Mouse (Mus musculus) retina, postnatal 7 days (tissue): ENCODE data around the gene Krtap14.
A peak's percentile ranks its signal among the peaks of the same experiment; 100 is the strongest.

ENCODE experiments used
- DNase-seq: peaks from one replicate; pipeline ENCODE4 v3.0.0-alpha.2; 2012; ENCODE audit warnings: low read depth, low spot score

Krtap14 gene

DNA sequence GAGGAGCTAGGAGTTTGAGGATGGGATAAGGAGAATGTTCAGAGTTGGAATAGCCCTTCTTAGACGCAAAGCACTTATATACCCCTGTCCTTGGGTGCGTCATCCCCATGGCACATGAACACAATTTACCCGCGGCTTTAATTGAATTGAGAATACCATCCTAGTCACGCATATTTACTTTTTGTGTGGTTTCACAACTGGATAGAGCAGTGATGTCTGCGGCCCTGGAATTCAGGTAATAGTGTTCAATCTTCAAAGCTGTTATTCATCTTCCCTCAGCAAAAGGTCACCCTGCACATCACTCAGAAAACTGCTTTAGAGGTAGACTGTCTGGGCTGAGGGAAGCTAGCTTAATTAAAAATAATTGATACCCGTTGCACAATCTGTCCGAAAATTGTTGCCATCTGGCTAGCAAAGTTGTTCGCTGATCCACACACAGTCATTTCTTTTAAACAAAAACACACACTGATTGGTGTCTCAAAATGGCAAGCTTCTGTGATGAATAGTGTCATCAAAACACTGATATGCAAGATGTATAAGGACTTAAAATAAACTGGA lies at the start of gene Krtap14:
TSS of gene Krtap14 (minus strand) at position 51 of the 558 bp plus-strand sequence.
- DNase-seq, result no peak

DNA sequence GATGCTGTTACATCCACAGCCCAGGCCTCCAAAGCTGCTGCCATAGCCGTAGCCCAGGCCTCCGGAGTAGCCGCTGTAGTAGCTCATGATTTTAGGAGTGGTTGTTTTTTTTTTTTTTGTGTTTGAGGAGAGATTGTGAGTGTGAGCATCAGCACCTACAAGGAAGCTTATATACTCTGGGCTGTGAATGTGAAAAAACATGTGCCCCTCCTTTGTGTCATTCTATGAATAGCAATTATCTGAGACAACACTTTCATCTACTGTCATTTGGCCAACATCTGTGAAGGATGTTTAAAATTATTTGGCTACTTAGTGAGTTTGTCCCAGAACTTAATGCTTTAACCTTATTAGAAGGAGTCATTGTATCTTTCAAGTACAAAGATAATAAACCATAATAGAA lies 48.2 kb upstream of the Krtap14 start, which contains the start of gene Krtap19-2:
TSS of gene Krtap19-2 (minus strand) at position 101 of the 400 bp plus-strand sequence.
- no peak for DNase-seq

DNA sequence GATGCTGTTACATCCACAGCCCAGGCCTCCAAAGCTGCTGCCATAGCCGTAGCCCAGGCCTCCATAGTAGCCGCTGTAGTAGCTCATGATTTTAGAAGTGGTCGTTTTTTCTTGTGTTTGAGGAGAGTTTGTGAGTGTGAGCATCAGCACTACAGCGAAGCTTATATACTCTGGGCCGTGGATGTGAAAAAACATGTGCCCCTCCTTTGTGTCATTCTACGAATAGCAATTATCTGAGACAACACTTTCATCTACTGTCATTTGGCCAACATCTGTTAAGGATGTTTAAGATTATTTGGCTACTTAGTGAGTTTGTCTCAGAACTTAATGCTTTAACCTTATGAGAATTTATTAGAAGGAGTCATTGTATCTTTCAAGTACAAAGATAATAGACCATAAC lies 43.4 kb upstream of the Krtap14 start, which contains the start of gene Krtap19-1:
TSS of gene Krtap19-1 (minus strand) at position 101 of the 400 bp plus-strand sequence.
- DNase-seq, result no peak

DNA sequence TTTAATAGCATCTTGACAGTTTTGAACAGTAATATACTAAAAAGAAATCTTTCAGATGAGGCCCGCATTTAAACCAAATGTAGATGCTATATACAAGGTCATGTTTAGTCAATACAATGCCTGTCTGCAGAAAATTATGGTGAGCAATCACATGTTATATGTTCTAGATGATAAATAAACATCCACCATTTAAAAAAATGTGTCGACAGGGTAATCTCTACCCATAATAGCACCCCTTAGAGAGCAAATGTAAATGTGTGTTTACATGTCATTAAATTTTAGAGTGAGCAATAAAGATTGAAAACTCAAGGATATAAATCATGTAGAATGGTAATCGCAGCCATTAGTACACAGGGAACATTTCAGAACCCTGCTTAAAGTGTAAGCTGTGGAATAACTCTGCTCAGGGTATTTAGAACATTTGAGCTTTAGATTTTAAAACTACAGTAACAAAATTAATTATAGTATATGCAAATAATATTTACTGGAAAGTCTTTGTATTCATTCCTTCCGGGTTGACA lies 39.0 kb upstream of the Krtap14 start:
- no peak for DNase-seq

DNA sequence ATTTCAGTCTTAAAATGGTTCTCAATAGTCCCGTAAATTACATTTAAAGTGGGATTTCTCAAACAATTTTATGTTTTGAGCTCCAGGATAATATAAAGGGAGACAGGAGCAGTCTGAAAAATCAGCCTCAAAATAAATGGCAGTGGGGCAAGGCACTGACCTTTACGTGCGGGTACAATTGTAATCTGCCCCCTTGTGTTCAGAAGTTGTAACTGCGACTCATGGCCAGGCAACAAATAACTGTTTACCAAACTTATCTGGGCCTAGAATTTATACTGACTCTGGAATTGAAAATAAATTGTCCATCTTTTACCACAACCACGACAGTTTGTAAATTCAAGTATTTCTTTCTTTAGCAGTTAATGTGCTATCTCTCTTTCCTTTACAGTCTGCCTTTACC lies 25.5 kb upstream of the Krtap14 start:
- peak; percentile 5 for DNase-seq

DNA sequence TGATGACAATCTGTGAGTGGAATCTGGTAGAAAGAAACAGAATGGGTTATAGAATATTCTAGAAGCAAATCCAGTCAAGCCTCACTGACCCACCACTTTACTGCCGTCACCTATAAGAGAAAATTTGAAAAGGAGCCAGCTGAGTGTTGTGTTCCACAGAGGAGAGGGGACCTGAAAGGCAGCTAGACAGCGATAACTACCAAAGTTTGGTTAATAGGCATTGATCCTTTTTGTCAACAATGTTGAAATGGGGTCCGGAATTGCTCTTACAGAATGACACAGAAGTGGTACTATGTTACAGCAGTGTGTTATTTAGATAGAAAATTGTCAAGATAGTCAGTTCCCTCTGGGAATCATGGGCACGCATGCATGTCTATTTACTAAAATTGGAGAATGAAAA lies 22.6 kb upstream of the Krtap14 start:
- no peak for DNase-seq

DNA sequence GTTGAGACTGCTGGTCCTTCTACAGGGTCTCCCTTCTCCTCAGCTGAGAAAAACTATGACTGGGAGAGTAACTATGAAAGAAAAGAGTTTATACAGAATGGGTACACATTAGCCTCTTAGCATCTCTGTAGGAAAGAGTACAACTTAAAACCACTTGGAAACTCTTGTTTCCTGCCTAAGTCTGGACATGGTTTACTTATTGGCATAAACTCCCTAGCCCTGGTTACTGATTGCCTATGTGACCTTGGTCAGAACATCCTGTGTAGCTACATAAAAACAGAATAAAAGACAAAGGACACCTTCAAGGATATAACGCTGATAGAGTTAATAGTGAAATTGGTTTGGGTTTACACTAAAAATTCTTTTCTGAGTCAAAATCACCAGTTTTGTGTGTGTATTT lies 21.4 kb upstream of the Krtap14 start:
- DNase-seq, result no peak

DNA sequence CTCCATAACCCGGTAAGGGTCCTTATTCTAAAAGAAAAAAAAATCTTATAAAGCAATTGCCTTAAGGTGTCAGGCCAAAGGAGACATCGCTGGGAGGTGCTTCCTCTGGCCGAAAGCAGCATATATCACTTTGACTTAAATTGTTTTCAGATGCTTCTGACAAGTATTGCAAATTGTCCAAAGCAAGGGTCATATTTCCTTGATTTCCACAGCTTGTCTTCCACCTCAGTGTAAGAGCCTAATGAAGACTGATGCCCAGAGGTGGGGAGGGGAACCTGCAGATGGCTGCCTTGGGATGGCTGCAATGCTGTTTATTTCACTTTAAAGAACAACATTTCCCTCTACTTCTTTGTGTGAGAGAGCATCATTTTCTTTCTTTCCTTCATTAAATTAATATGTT lies 1.0 kb upstream of the Krtap14 start:
- no peak for DNase-seq

DNA sequence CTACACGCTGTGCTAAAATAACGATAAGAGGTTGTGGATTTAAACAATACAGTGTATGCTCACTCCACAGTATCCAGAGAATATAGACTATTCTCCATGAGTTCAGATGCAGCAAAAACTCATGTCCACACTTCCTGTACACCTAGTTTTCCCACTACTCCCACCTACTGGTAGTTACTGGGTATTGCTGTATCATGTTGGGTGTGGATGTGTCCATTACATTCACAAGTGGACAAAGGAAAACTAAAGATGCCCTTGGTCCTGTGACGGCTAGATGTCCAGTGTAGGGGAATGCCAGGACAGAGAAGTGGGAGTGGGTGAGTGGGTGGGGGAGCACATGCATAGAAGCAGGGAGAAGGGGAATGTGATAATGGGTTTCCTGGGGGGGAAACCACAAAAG lies 2.2 kb downstream of the Krtap14 start:
- DNase-seq, result peak; percentile 6

DNA sequence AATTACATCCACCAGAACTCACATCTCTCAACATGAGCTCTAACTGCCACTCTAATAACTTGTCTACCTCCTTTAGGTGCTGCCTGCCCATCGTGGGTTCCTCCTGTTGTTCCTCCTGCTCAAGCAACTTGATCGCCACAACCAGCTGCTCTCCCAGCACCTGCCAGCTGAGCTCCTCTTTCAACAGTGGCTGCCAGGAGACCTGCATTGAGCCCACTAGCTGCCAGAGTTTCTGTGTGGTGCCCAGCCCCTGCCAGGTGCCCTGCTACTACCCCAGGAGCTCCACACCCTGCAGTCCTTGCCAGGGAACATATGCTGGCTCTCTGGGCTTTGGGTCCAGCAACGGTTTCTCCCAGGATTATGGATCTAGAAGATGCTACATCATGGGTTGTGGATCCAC lies 5.9 kb downstream of the Krtap14 start, which contains the start of gene Krtap15:
TSS of gene Krtap15 (plus strand) at position 150 of the 400 bp plus-strand sequence.
- DNase-seq, result no peak

DNA sequence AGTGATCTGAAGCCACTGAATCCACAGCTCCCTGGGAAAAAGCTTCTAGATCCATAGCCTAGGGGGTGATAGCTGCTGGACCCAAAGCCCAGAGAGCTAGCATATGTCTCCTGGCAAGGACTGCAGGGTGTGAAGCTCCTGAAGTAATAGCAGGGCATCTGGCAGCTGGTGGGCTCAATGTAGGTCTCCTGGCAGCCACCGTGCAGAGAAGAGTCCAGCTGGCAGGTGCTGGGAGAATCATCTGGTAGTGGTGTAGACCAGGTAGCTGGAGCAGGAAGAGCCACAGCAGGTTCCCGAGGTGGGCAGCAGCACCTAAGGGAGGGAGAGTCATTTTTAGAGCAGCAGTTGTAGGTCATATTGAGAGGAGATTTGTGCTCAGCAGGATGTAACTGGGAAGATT lies 14.1 kb downstream of the Krtap14 start, which contains the start of gene Gm20741:
TSS of gene Gm20741 (minus strand) at position 394 of the 400 bp plus-strand sequence.
- DNase-seq, result no peak

DNA sequence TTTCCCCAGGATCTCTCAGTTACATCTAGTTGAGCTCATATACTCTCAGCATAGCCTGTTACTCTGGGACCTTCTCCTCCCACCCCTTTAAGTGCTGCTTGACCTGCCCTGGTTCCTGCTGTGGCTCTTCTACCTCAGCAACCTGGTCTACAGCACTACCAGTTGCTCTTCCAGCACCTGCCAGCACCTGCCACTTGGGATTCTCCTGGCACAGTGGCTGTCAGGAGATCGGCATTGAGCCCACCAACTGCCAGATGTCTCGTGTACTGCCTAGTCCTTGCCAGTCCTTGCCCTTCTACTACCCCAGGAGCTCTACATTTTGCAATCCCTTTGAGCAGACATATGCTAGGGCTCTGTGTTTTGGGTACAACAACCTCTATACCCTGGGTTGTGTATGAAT lies 39.2 kb downstream of the Krtap14 start:
- no peak for DNase-seq

DNA sequence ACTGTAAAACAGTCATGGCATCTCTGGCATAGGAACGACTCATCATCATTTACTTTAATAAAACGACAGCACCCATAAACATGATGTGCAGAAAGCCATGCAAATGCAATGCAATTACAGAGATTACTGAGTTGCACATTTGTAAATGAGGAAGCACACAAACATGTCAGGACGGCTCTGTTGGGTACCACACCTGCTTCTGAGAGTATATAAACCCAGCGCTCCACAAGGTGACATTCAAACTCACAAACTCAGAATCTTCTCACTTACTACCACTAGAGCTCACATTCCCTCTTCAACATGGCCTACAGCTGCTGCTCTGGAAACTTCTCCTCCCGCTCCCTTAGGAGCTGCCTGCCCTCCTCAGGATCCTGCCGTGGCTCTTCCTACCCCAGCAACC lies 48.3 kb downstream of the Krtap14 start, which contains the start of gene Gm5965:
TSS of gene Gm5965 (plus strand) at position 301 of the 400 bp plus-strand sequence.
- DNase-seq, result no peak

DNA sequence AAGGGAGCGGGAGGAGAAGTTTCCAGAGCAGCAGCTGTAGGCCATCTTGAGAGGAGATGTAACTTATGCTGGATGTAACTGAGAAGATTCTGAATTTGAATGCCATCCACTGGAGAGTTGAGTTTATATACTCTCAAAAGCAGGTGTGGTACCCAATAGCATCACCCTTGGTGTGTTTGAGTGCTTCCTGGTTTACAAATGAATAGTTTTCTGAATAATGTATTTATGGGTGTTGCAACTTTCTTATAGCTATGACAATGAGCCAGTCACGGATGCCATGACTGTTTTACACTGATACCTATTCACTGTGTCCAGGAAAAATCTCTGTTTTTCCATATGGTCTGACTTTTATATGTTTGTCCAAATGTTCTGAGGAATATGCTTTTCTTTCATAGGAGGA lies 51.8 kb downstream of the Krtap14 start, which contains the start of gene 2310057N15Rik:
TSS of gene 2310057N15Rik (minus strand) at position 101 of the 400 bp plus-strand sequence.
- DNase-seq, result no peak
